Mouse (Mus musculus) 3T3-L1 (cell line): ENCODE measurements around the gene Uap1l1.
A peak's percentile ranks its signal among the peaks of the same experiment; 100 is the strongest.
"Not testable (repeated sequence)": the region's sequence is repeated elsewhere in the genome, so short reads cannot be mapped to it uniquely, and the experiment has no call there.

Experiments
- DNase-seq: peaks from one replicate; pipeline ENCODE4 v3.0.0-alpha.2; 2015; ENCODE audit warnings: low read depth, low spot score

Gene Uap1l1

GRCm38 (mm10) chr2:25365091-25365761 is at the start of gene Uap1l1:
Uap1l1 (minus strand) TSS chr2:25365682.
- DNase-seq, result peak; percentile 92

GRCm38 (mm10) chr2:25413436-25413835 is 48.0 kb upstream of the Uap1l1 start:
- DNase-seq, result not testable (repeated sequence)

- no peak for DNase-seq
These were observed 43.4 kb upstream of the Uap1l1 start for GRCm38 (mm10) chr2:25408908-25409307.

- DNase-seq, result no peak
These were observed 38.5 kb upstream of the Uap1l1 start for GRCm38 (mm10) chr2:25403994-25404393.

GRCm38 (mm10) chr2:25402972-25403601 is 37.6 kb upstream of the Uap1l1 start:
- DNase-seq, result peak; percentile 74

GRCm38 (mm10) chr2:25402377-25402971 is 37.0 kb upstream of the Uap1l1 start:
- DNase-seq, result peak; percentile 95

- DNase-seq, result peak; percentile 57
These were observed 35.3 kb upstream of the Uap1l1 start for GRCm38 (mm10) chr2:25400764-25401163.

- no peak for DNase-seq
These were observed 34.8 kb upstream of the Uap1l1 start for GRCm38 (mm10) chr2:25400291-25400690.

GRCm38 (mm10) chr2:25399051-25399450 is 33.6 kb upstream of the Uap1l1 start, which contains the start of gene Npdc1:
Npdc1 (plus strand) TSS chr2:25399351.
- DNase-seq, result no peak

GRCm38 (mm10) chr2:25398065-25398464 is 32.6 kb upstream of the Uap1l1 start:
- DNase-seq, result no peak

GRCm38 (mm10) chr2:25397010-25397409 is 31.5 kb upstream of the Uap1l1 start:
- peak; percentile 29 for DNase-seq

GRCm38 (mm10) chr2:25396597-25396983 is 31.1 kb upstream of the Uap1l1 start:
- peak; percentile 15 for DNase-seq

GRCm38 (mm10) chr2:25395721-25396596 is 30.5 kb upstream of the Uap1l1 start, which contains the start of gene Entpd2:
Entpd2 (plus strand) TSS chr2:25395874.
- DNase-seq, result no peak

GRCm38 (mm10) chr2:25394281-25395221 is 29.1 kb upstream of the Uap1l1 start:
- peak; percentile 88 for DNase-seq

GRCm38 (mm10) chr2:25391266-25391665 is 25.8 kb upstream of the Uap1l1 start:
- no peak for DNase-seq

- DNase-seq, result no peak
These were observed 19.0 kb upstream of the Uap1l1 start for GRCm38 (mm10) chr2:25384492-25384891.

GRCm38 (mm10) chr2:25376589-25376988 is 11.1 kb upstream of the Uap1l1 start:
- DNase-seq, result peak; percentile 82

GRCm38 (mm10) chr2:25373431-25373830 is 7.9 kb upstream of the Uap1l1 start:
- DNase-seq, result no peak

- no peak for DNase-seq
These were observed 7.3 kb upstream of the Uap1l1 start for GRCm38 (mm10) chr2:25372644-25373391.
